Mouse (Mus musculus): ENCODE results near the gene Pask. TPM values are rescaled to one million over a fixed set of nuclear protein-coding genes. Genes with fewer than 3 reads are reported as not detected.

The Pask gene
- polyA plus RNA-seq, 1 experiment from 2014 or later: 6.0 TPM

DNA sequence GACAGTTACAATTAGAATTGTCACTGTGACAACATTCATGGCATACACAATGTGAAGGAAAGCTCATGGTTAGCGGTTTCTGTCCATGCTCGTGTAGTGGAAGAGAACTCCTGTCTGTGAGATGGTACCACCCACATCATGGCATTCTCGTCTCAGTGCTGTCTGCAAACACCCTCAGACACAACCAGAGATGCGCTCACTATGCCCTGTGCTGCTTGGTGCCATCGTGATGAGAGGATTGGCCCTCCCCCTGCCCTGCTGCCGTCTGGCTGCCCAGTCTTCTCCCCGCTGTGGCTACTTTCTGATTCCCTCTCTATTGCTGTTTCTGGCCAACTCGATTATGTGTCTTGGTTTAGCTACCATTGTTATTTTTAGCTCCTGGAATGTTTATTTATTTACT lies 51.3 kb downstream of the Pask start:
- H3K36me3 ChIP-seq (ENCODE audit: insufficient read depth, low read length): peaks cover 16% of the 10 kb centered on the region
- H3K4me2 ChIP-seq (ENCODE audit: low read length): no peak overlapping the region
- DNase-seq (ENCODE audit: low spot score) (no peak), ATAC-seq (replicated peaks; ENCODE audit: low FRiP score, low read depth) (no peak)
- no peak for TF ChIP-seq CTCF (IDR thresholded peaks at IDR 0.05; ENCODE audit: low read depth)
- H3K27ac ChIP-seq: no peak overlapping the region
- H3K9me3 ChIP-seq (replicated peaks; ENCODE audit: low read length): no peaks in the 10 kb centered on the region
- no peak overlapping the region for H3K4me3 ChIP-seq (replicated peaks; ENCODE audit: low read depth, low read length)
- no peaks in the 10 kb centered on the region for H3K27me3 ChIP-seq (ENCODE audit: insufficient read depth, low read length)
- H3K4me1 ChIP-seq (replicated peaks; ENCODE audit: insufficient read depth, low read length): no peaks in the 10 kb centered on the region
- WGBS: 69% methylated on average over 8 of the region's 8 CpGs
- no peak overlapping the region for H3K9ac ChIP-seq (ENCODE audit: low read depth, low read length)

DNA sequence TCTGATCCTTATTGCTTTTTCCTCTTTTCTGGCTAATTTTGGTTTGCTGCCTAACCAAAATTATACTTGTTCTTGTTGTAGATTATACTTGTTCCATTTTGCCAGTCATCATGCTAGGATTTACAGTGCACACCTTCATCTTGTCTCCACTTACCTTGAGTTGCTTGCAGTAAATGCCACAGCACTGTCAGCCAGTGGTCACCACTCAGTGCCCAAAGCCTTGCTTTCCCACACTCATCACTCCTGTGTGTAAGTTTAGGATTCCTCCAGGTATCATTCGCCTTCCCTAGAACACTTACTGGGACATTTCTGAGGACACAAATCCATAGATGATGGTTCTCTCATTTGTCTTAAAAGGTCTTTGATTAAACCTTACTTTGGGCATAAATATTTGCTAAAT lies 51.7 kb downstream of the Pask start:
- DNase-seq (ENCODE audit: low spot score) (no peak), ATAC-seq (replicated peaks; ENCODE audit: low FRiP score, low read depth) (no peak)
- no peak overlapping the region for H3K27ac ChIP-seq
- no peak overlapping the region for H3K4me3 ChIP-seq (replicated peaks; ENCODE audit: low read depth, low read length)
- H3K27me3 ChIP-seq (ENCODE audit: insufficient read depth, low read length): no peaks in the 10 kb centered on the region
- 100% methylated on average over 1 of the region's 1 CpGs for WGBS
- H3K9ac ChIP-seq (ENCODE audit: low read depth, low read length): no peak overlapping the region
- H3K9me3 ChIP-seq (replicated peaks; ENCODE audit: low read length): no peaks in the 10 kb centered on the region
- H3K36me3 ChIP-seq (ENCODE audit: insufficient read depth, low read length): peaks cover 12% of the 10 kb centered on the region
- no peak overlapping the region for H3K4me2 ChIP-seq (ENCODE audit: low read length)
- TF ChIP-seq CTCF (IDR thresholded peaks at IDR 0.05; ENCODE audit: low read depth): no peak
- no peaks in the 10 kb centered on the region for H3K4me1 ChIP-seq (replicated peaks; ENCODE audit: insufficient read depth, low read length)

DNA sequence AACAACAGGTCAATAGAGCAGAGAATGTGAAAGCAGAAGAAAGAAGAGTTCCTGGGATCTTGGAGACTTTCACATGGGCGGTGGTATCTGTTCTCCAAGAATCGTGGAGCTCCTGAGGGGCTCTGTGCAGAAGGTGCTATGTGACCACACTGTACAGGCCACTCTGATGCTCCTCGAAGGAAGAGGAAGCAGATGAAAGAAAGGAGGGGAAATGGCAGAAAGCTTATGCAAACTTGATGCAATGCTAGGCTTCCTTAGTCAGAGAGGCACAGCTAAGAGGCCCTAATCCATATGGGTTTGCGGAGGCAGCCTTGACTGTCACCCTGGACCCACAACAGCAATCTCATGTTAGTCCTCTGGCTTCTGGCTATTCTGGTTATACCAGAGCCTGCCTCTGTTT lies 52.3 kb downstream of the Pask start:
- H3K9ac ChIP-seq (ENCODE audit: low read depth, low read length): no peak overlapping the region
- H3K36me3 ChIP-seq (ENCODE audit: insufficient read depth, low read length): peaks cover 6% of the 10 kb centered on the region; the same call in 1 of the 2 replicates
- no peak overlapping the region for H3K4me2 ChIP-seq (ENCODE audit: low read length)
- DNase-seq (ENCODE audit: low spot score): no peak
- no peak overlapping the region for H3K27ac ChIP-seq
- 85% methylated on average over 4 of the region's 4 CpGs for WGBS
- no peak overlapping the region for H3K4me3 ChIP-seq (replicated peaks; ENCODE audit: low read depth, low read length)
- H3K27me3 ChIP-seq (ENCODE audit: insufficient read depth, low read length): no peaks in the 10 kb centered on the region
- no peaks in the 10 kb centered on the region for H3K4me1 ChIP-seq (replicated peaks; ENCODE audit: insufficient read depth, low read length)
- no peak for TF ChIP-seq CTCF (IDR thresholded peaks at IDR 0.05; ENCODE audit: low read depth)
- H3K9me3 ChIP-seq (replicated peaks; ENCODE audit: low read length): no peaks in the 10 kb centered on the region
- ATAC-seq (replicated peaks; ENCODE audit: low FRiP score, low read depth): no peak

DNA sequence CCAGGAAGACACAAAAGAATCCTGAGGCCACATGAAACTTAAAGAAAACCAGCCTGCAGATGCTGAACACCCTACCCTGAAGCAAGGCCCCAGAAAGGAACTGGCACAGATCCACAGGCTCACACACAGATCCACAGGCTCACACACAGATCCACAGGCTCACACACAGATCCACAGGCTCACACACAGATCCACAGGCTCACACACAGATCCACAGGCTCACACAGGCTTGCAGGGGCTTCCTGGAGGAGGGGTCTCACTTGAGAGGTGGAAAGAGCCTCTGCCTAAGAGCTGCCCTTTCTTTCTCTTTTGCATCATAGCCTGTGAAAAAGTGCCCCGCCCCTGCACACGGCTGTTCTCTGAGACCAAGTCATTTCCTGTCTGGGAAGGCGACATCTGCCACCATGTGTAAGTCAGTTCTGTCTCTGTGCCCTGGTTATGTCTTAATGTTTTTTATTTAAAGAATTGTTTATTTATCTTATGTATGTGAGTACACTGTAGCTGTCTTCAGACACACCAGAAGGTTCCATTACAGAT lies 53.5 kb downstream of the Pask start:
- Histone ChIP-seq H3K9me3 (replicated peaks; ENCODE audit: low read length) (no peaks in the 10 kb centered on the region), H3K4me2 (ENCODE audit: low read length) (no peak overlapping the region), H3K4me1 (replicated peaks; ENCODE audit: insufficient read depth, low read length) (no peaks in the 10 kb centered on the region), H3K36me3 (ENCODE audit: insufficient read depth, low read length) (no peaks in the 10 kb centered on the region), H3K27me3 (ENCODE audit: insufficient read depth, low read length) (no peaks in the 10 kb centered on the region), H3K9ac (ENCODE audit: low read depth, low read length) (no peak overlapping the region), H3K27ac (no peak overlapping the region), H3K4me3 (replicated peaks; ENCODE audit: low read depth, low read length) (no peak overlapping the region)
- TF ChIP-seq CTCF (IDR thresholded peaks at IDR 0.05; ENCODE audit: low read depth): no peak
- DNase-seq (ENCODE audit: low spot score) (no peak), ATAC-seq (replicated peaks; ENCODE audit: low FRiP score, low read depth) (no peak)
- 51% methylated on average over 3 of the region's 3 CpGs for WGBS

DNA sequence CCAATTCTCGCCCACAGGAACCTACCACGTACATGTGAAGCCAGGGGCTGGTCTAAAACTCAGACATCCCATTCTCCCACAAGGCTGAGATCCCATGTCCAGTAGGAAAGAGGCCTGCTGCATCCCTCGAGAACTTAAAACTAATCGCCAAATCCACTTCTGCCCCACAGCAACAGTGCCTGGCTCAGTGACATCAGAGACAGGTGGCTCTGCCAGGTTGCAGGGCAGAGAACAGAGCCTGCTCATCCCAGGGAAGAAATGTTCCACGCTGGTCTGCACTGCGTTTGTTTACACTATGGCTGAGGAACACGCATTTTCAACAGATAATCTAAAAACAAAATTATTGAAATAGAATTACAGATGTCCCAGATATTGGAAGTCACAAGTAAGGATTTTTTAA lies 66.2 kb downstream of the Pask start:
- Histone ChIP-seq H3K4me3 (replicated peaks; ENCODE audit: low read depth, low read length) (no peak overlapping the region), H3K27me3 (ENCODE audit: insufficient read depth, low read length) (no peaks in the 10 kb centered on the region), H3K4me1 (replicated peaks; ENCODE audit: insufficient read depth, low read length) (no peaks in the 10 kb centered on the region), H3K27ac (no peak overlapping the region), H3K36me3 (ENCODE audit: insufficient read depth, low read length) (no peaks in the 10 kb centered on the region), H3K9ac (ENCODE audit: low read depth, low read length) (no peak overlapping the region), H3K9me3 (replicated peaks; ENCODE audit: low read length) (no peaks in the 10 kb centered on the region), H3K4me2 (ENCODE audit: low read length) (no peak overlapping the region)
- no peak for DNase-seq (ENCODE audit: low spot score)
- TF ChIP-seq CTCF (IDR thresholded peaks at IDR 0.05; ENCODE audit: low read depth): no peak
- no peak for ATAC-seq (replicated peaks; ENCODE audit: low FRiP score, low read depth)
- WGBS: 81% methylated on average over 7 of the region's 7 CpGs

DNA sequence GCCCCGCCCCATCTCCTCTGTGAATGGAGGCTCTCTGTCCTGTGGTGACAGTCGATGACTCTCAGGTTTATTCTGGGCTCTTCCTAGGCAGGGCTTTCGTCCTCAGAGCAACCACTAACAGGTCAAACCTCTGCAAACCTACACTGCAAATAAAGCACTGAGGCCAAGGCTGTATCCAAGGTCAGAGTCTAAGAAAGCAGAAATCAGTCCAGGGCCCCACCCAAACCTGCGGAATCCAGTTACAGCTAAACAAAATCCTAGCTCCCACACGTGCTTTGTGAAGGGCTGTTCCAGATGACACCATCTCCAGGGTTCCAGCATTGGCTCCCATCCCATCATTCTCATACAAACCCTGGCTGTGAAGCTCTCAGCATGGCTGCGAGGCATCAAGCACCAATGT lies 67.7 kb downstream of the Pask start:
- H3K4me3 ChIP-seq (replicated peaks; ENCODE audit: low read depth, low read length): no peak overlapping the region
- no peaks in the 10 kb centered on the region for H3K4me1 ChIP-seq (replicated peaks; ENCODE audit: insufficient read depth, low read length)
- DNase-seq (ENCODE audit: low spot score) (no peak), ATAC-seq (replicated peaks; ENCODE audit: low FRiP score, low read depth) (no peak)
- H3K9me3 ChIP-seq (replicated peaks; ENCODE audit: low read length): no peaks in the 10 kb centered on the region
- no peaks in the 10 kb centered on the region for H3K36me3 ChIP-seq (ENCODE audit: insufficient read depth, low read length)
- H3K9ac ChIP-seq (ENCODE audit: low read depth, low read length): no peak overlapping the region
- H3K27ac ChIP-seq: no peak overlapping the region
- 67% methylated on average over 6 of the region's 6 CpGs for WGBS
- no peaks in the 10 kb centered on the region for H3K27me3 ChIP-seq (ENCODE audit: insufficient read depth, low read length)
- no peak overlapping the region for H3K4me2 ChIP-seq (ENCODE audit: low read length)
- no peak for TF ChIP-seq CTCF (IDR thresholded peaks at IDR 0.05; ENCODE audit: low read depth)

DNA sequence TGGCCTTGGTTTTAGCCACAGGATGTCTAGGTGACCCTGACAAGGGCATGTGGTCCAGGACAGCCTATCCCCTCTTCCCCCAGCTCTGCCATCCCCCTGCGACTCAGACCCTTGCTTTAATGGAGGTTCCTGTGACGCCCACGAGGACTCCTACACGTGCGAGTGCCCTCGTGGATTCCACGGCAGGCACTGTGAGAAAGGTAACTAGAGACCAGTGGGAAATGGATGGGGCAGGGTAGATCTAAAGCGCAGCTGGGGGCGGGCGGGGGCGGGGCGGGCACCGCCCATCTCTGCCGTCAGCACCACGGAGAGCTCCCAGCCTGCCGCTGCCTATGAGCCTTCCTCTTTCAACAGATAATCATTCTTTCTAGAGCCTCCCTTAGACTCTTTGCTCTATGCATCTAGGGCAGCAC lies 70.9 kb downstream of the Pask start:
- no peak for TF ChIP-seq CTCF (IDR thresholded peaks at IDR 0.05; ENCODE audit: low read depth)
- Histone ChIP-seq H3K9ac (ENCODE audit: low read depth, low read length) (no peak overlapping the region), H3K27me3 (ENCODE audit: insufficient read depth, low read length) (no peaks in the 10 kb centered on the region), H3K9me3 (replicated peaks; ENCODE audit: low read length) (no peaks in the 10 kb centered on the region), H3K4me2 (ENCODE audit: low read length) (no peak overlapping the region), H3K4me1 (replicated peaks; ENCODE audit: insufficient read depth, low read length) (no peaks in the 10 kb centered on the region), H3K36me3 (ENCODE audit: insufficient read depth, low read length) (no peaks in the 10 kb centered on the region), H3K27ac (no peak overlapping the region), H3K4me3 (replicated peaks; ENCODE audit: low read depth, low read length) (no peak overlapping the region)
- WGBS: 2% methylated on average over 16 of the region's 16 CpGs
- ATAC-seq (replicated peaks; ENCODE audit: low FRiP score, low read depth) (no peak), DNase-seq (ENCODE audit: low spot score) (peak; percentile 82)
